Mouse (Mus musculus): ENCODE results near the gene Rbbp5.

- no peak for TF ChIP-seq CTCF (IDR thresholded peaks at IDR 0.05; ENCODE audit: extremely low read depth, insufficient read depth, low read length)
- no peak for TF ChIP-seq POLR2A (IDR thresholded peaks at IDR 0.05; ENCODE audit: extremely low read depth, insufficient read depth, low read length)
Measured at GRCm38 (mm10) chr1:132533840-132534239, 56.7 kb downstream of the Rbbp5 start.
